In the genomic region with DNA sequence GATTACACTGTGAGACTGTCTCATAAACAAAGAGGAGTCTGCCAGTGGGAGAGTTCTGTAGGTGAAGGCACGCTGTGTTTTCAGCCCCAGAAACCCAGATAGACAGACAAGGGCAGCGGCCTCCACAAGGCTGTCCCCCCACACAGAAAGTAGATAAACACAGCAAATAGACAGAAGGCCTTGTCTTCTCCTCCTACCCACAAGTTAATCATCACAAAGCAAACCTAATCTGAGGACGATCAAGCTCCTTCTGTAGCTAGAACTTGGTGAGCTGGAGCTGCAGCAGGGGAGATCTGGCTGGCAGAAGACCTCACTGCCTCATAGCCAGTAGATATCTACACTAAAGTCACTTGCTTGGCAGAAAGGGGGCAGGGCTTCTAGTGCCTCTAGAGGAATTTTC, we compare ENCODE assay signal across 36 mouse cellular contexts. TPM values are rescaled to one million over a fixed set of nuclear protein-coding genes. Genes with fewer than 3 reads are reported as not detected.
DNase-seq lines count a peak whose midpoint lies in the region; ATAC-seq and TF ChIP-seq lines count a peak whose summit lies in the region.
"Had no signal": no experiment of that assay in that cellular context is flagged by ENCODE, and none has a peak within 500 bp of the region (broad histone marks: within the 10 kb centered on the region; RNA-seq: fewer than 3 reads in every experiment).

No protein-coding gene starts in this region.

- no peak for TF ChIP-seq EP300 in liver, embryonic 14.5 days (IDR thresholded peaks at IDR 0.05; ENCODE audit: low read depth)

- H3K27ac ChIP-seq in liver, embryonic 14.5 days, result no peak overlapping the region
- H3K27ac ChIP-seq: embryonic facial prominence, embryonic 12.5 days; gastrocnemius, adult 2 months; heart, adult 2 months; heart, embryonic 13.5 days; hindbrain, embryonic 14.5 days; limb, embryonic 10.5 days; limb, embryonic 15.5 days; lung, embryonic 15.5 days; midbrain, embryonic 12.5 days; neural tube, embryonic 13.5 days had no signal

- H3K4me3 ChIP-seq in liver, embryonic 14.5 days (ENCODE audit: insufficient read depth in 1 of 2, low read depth in 2 of 2, low read length in 2 of 2), result no peak overlapping the region
- H3K4me3 ChIP-seq: embryonic facial prominence, embryonic 12.5 days; gastrocnemius, adult 2 months; heart, adult 2 months; heart, embryonic 13.5 days; limb, embryonic 10.5 days; limb, embryonic 15.5 days; lung, embryonic 15.5 days; midbrain, embryonic 12.5 days; myocyte; neural tube, embryonic 13.5 days had no signal

- peaks cover 28% of the 10 kb centered on the region for H3K36me3 ChIP-seq in liver, embryonic 14.5 days (replicated peaks; ENCODE audit: control insufficient read depth, insufficient read depth, low read depth)
- H3K36me3 ChIP-seq: embryonic facial prominence, embryonic 12.5 days; lung, embryonic 15.5 days had no signal

- no peak overlapping the region for H3K4me2 ChIP-seq in liver, embryonic 14.5 days (ENCODE audit: low read depth)
- H3K4me2 ChIP-seq: embryonic facial prominence, embryonic 12.5 days; heart, embryonic 13.5 days; hindbrain, embryonic 14.5 days; limb, embryonic 15.5 days; lung, embryonic 15.5 days; midbrain, embryonic 12.5 days; neural tube, embryonic 13.5 days had no signal

- peak; percentile 81 for ATAC-seq in common myeloid progenitor, adult 5-6 weeks (replicated peaks; ENCODE audit: low read depth, poor library complexity, severe bottlenecking)
- ATAC-seq in liver, embryonic 14.5 days (ENCODE audit: insufficient read depth), result peak; percentile 74; the same call in 1 of the 2 replicates
- ATAC-seq: CD4-positive, CD25-positive, alpha-beta regulatory T cell, adult 4 months; forebrain, embryonic 16.5 days; intestine, postnatal 0 days had no signal

- no peaks in the 10 kb centered on the region for H3K9me3 ChIP-seq in liver, embryonic 14.5 days (ENCODE audit: control insufficient read depth, low read length)
- H3K9me3 ChIP-seq: embryonic facial prominence, embryonic 12.5 days; heart, embryonic 13.5 days; limb, embryonic 10.5 days; limb, embryonic 15.5 days; lung, embryonic 15.5 days; midbrain, embryonic 12.5 days; neural tube, embryonic 13.5 days had no signal

- H3K9ac ChIP-seq in liver, embryonic 14.5 days (replicated peaks), result no peak overlapping the region
- H3K9ac ChIP-seq: embryonic facial prominence, embryonic 12.5 days; heart, embryonic 13.5 days; hindbrain, embryonic 14.5 days; limb, embryonic 15.5 days; lung, embryonic 15.5 days; midbrain, embryonic 12.5 days; neural tube, embryonic 13.5 days had no signal

- WGBS in liver, embryonic 14.5 days (ENCODE audit: insufficient replicate concordance), result 12% methylated on average over 3 of the region's 3 CpGs

- H3K27me3 ChIP-seq in liver, embryonic 14.5 days (ENCODE audit: control insufficient read depth, insufficient read depth, low read length), result no peaks in the 10 kb centered on the region
- H3K27me3 ChIP-seq: embryonic facial prominence, embryonic 12.5 days; heart, embryonic 13.5 days; limb, embryonic 15.5 days; lung, embryonic 15.5 days; midbrain, embryonic 12.5 days; neural tube, embryonic 13.5 days had no signal

- no peak for TF ChIP-seq CTCF in liver, embryonic 14.5 days (IDR thresholded peaks at IDR 0.05; ENCODE audit: low read depth)

- H3K4me1 ChIP-seq in liver, embryonic 14.5 days (replicated peaks; ENCODE audit: control insufficient read depth in 2 of 2, insufficient read depth in 2 of 2, low read length in 1 of 2), result peaks cover 0 to 9% of the 10 kb centered on the region in 2 experiments; a peak in 2 of 4 replicates
- H3K4me1 ChIP-seq: embryonic facial prominence, embryonic 12.5 days; heart, embryonic 13.5 days; limb, embryonic 10.5 days; limb, embryonic 15.5 days; lung, embryonic 15.5 days; midbrain, embryonic 12.5 days; neural tube, embryonic 13.5 days had no signal

- peak; percentile 51 for DNase-seq in ovary, adult 18-20 months (ENCODE audit: low spot score)
- no peak for DNase-seq in ovary, postnatal 14 days (ENCODE audit: low spot score)
- DNase-seq in liver, embryonic 14.5 days (ENCODE audit: low read depth in 3 of 3, low spot score in 3 of 3), result no peak
- peak; percentile 69 for DNase-seq in testis, postnatal 14 days (ENCODE audit: low spot score)
- DNase-seq in cerebellum, postnatal 10 days, result no peak
- DNase-seq in layer of hippocampus, postnatal 25 days (ENCODE audit: extremely low spot score in 1 of 2, low spot score in 1 of 2), result no peak
- DNase-seq: adrenal gland, adult 8-10 months; cerebellum, adult 8-10 months; cerebellum, postnatal 36 days; embryo, embryonic 11 days; gastrocnemius, adult 2 months; gastrocnemius, postnatal 36 days; heart, adult 2 months; heart, postnatal 10 days; kidney, adult 9 months; kidney, postnatal 25 days; layer of hippocampus, postnatal 36 days; right cerebral cortex, adult 18-20 months; thymus, adult 18-20 months; thymus, postnatal 25 days had no signal

RNA-seq across cellular contexts. Expression of gene Rfesd, which starts 15.2 kb away (rescaled TPM):
- 23.2 and 92.9 TPM in 2 replicates for total RNA-seq in common myeloid progenitor, adult 5-6 weeks (2017)
- polyA plus RNA-seq in liver, embryonic 14.5 days (2012; rRNA removed), result 20.2 and 42.7 TPM in 2 replicates
- polyA plus RNA-seq in liver, embryonic 14.5 days (2014; fragmentation: Nextera tagmentation; extraction: Ambion mirVana), result 214 and 228 TPM in 2 replicates
- total RNA-seq in layer of hippocampus, postnatal 25 days (2021), result 10 to 100 TPM; 17.0 TPM

RNA-seq across cellular contexts. Expression of gene Spata9, which starts 36.3 kb away (rescaled TPM):
- not detected in 2 replicates for total RNA-seq in common myeloid progenitor, adult 5-6 weeks (2017)
- polyA plus RNA-seq in liver, embryonic 14.5 days (2012; rRNA removed), result 0.04 TPM in 1 of 2 replicates, not detected in the other
- polyA plus RNA-seq in liver, embryonic 14.5 days (2014; fragmentation: Nextera tagmentation; extraction: Ambion mirVana), result 0.47 and 0.75 TPM in 2 replicates
- not detected for total RNA-seq in layer of hippocampus, postnatal 25 days (2021)
- total RNA-seq: gastrocnemius, adult 2 months; gastrocnemius, postnatal 36 days; heart, adult 2 months; heart, postnatal 10 days; hematopoietic stem cell, adult 5-6 weeks; layer of hippocampus, adult 18-20 months; layer of hippocampus, postnatal 36 days had no signal
- polyA plus RNA-seq: CD4-positive, CD25-positive, alpha-beta regulatory T cell, adult 4 months; heart, adult 2 months; spleen, adult 2 months had no signal

RNA-seq across cellular contexts. Expression of gene Gpr150, which starts 53.5 kb away (rescaled TPM):
- 0.05 TPM in 1 of 2 replicates, not detected in the other for total RNA-seq in common myeloid progenitor, adult 5-6 weeks (2017)
- 1.7 TPM in 2 replicates for polyA plus RNA-seq in liver, embryonic 14.5 days (2012; rRNA removed)
- polyA plus RNA-seq in liver, embryonic 14.5 days (2014; fragmentation: Nextera tagmentation; extraction: Ambion mirVana), result 2.0 and 2.3 TPM in 2 replicates
- total RNA-seq in layer of hippocampus, postnatal 25 days (2021), result 1 to 10 TPM; 1.7 to 1.9 TPM
- total RNA-seq: gastrocnemius, adult 2 months; gastrocnemius, postnatal 36 days; heart, adult 2 months; heart, postnatal 10 days had no signal
- polyA plus RNA-seq: CD4-positive, CD25-positive, alpha-beta regulatory T cell, adult 4 months; heart, adult 2 months; heart, embryonic 13.5 days; lung, embryonic 15.5 days; myocyte had no signal

RNA-seq across cellular contexts. Expression of gene Rhobtb3, which starts 59.5 kb away (rescaled TPM):
- total RNA-seq in common myeloid progenitor, adult 5-6 weeks (2017), result 11.6 and 33.7 TPM in 2 replicates
- 1.2 and 1.9 TPM in 2 replicates for polyA plus RNA-seq in liver, embryonic 14.5 days (2012; rRNA removed)
- polyA plus RNA-seq in liver, embryonic 14.5 days (2014; fragmentation: Nextera tagmentation; extraction: Ambion mirVana), result 3.4 and 4.0 TPM in 2 replicates
- 10 to 100 TPM; 16.2 to 17.5 TPM for total RNA-seq in layer of hippocampus, postnatal 25 days (2021)

Comparison
In these comparisons a context has a peak if more than half of its experiments do, and no peak if none do; other contexts are left out.
1. DNase-seq: peak in ovary, adult 18-20 months (single experiment) and testis, postnatal 14 days (single experiment); none in ovary, postnatal 14 days (single experiment), liver, embryonic 14.5 days (0 of 3), cerebellum, postnatal 10 days (0 of 2) and layer of hippocampus, postnatal 25 days (0 of 2).